Mouse (Mus musculus) intestine, postnatal 0 days (tissue): ENCODE measurements at regions not wholly inside any gene's neighbourhood (a gene's known extent, or its start where the extent isn't known, plus 50 kb on each side); places are given as distances from the start of the nearest gene placed in this dataset.

Source experiments
- ATAC-seq: fragments of 200-750 bp; cut with Nextera tagmentation; 2 replicates; pipeline ENCODE4 v1.8.0; 2017; ENCODE audit warnings: mild to moderate bottlenecking, moderate TSS enrichment, moderate library complexity
- H3K27ac ChIP-seq: fragments of 300-500 bp; sonication (generic); 2 replicates; pipeline ENCODE4 v1.5.1; 2014; ENCODE audit warnings: mild to moderate bottlenecking, low read depth, low read length, moderate library complexity
- H3K27me3 ChIP-seq: fragments of 300-500 bp; sonication (generic); replicated peaks from 2 replicates; pipeline ENCODE4 v1.6.1; 2014; ENCODE audit warnings: low read length, mixed read lengths; ENCODE audit not compliant: control insufficient read depth, insufficient read depth
- H3K36me3 ChIP-seq: fragments of 300-500 bp; sonication (generic); 2 replicates; pipeline ENCODE4 v1.6.1; 2014; ENCODE audit warnings: mild to moderate bottlenecking, moderate library complexity; ENCODE audit not compliant: control insufficient read depth, insufficient read depth
- H3K4me1 ChIP-seq: fragments of 300-500 bp; sonication (generic); replicated peaks from 2 replicates; pipeline ENCODE4 v1.6.1; 2014; ENCODE audit warnings: antibody characterized with exemption, low read length, mixed read lengths; ENCODE audit not compliant: control insufficient read depth, insufficient read depth
- H3K4me2 ChIP-seq: fragments of 300-500 bp; sonication (generic); replicated peaks from 2 replicates; pipeline ENCODE4 v1.6.1; 2014; ENCODE audit warnings: low read depth, mild to moderate bottlenecking, moderate library complexity
- H3K4me3 ChIP-seq: fragments of 300-500 bp; sonication (generic); 2 replicates; pipeline ENCODE4 v1.5.1; 2014; ENCODE audit warnings: low read depth, low read length
- H3K9ac ChIP-seq: fragments of 300-500 bp; sonication (generic); 2 replicates; pipeline ENCODE4 v1.6.1; 2014; ENCODE audit warnings: mild to moderate bottlenecking, low read depth, low read length
- H3K9me3 ChIP-seq: fragments of 300-500 bp; sonication (generic); 2 replicates; pipeline ENCODE4 v1.6.1; 2016; ENCODE audit warnings: mixed run types; ENCODE audit not compliant: control insufficient read depth
- CTCF ChIP-seq: sonication (generic); IDR thresholded peaks from 2 replicates; pipeline ENCODE4 v1.5.1; 2016; ENCODE audit warnings: low read depth, mild to moderate bottlenecking, control low read depth, antibody characterized with exemption, moderate library complexity
- WGBS: fragments of 180-500 bp; shearing (Covaris S2); extraction: QIAGEN DNeasy Blood & Tissue Kit; methylation state at CpG from one replicate; pipeline ENCODE4 v1.1.7; 2014; 5-methylcytosine and 5-hydroxymethylcytosine counted together

DNA sequence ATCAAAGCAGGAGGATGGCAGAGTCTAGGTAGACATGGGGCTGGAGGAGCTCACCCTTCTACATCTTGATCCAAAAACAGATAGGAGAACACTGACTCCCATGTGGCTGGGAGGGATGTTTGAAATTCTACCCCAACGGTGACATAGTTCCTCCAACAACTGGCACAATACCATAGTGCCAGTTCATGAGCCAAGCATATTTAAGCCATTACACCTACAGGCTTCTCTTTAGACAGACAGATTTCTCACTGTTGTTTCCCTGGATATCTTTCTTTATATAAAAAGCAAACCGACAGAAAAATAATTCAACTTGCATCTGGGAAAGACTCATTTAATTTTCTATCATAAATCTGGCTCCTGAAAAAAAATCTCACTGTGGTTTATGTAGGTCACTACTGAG is 380.4 kb upstream of the Nectin3 start:
- ATAC-seq: no peak
- H3K9ac ChIP-seq: no peak overlapping the region
- WGBS: 91% methylated on average over 2 of the region's 2 CpGs

DNA sequence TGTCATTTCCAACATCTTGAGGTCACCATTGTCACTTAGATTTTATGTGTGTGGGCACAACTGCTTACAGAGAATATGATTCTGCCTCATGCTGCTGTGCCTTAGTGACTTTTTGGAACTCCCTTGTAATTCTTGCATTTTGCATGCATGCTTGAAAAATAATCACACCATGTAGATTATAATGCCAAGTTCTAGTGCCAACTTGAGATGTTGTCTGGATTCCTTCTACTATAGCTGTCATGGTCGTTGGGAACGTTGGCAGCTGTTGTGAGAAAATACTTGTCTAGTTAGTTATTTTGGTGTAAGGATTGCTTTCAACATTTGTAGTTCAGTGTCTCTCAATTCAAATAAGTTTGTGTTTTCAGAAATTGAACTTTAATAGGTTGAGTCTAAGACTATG is 365.6 kb upstream of the Nectin3 start:
- no peak for TF ChIP-seq CTCF
- H3K9me3 ChIP-seq: no peaks in the 10 kb centered on the region
- H3K27me3 ChIP-seq: no peaks in the 10 kb centered on the region
- no peaks in the 10 kb centered on the region for H3K4me1 ChIP-seq
- H3K9ac ChIP-seq: no peak overlapping the region
- 88% methylated on average over 2 of the region's 2 CpGs for whole genome bisulfite sequencing
- ATAC-seq: no peak
- H3K27ac ChIP-seq: no peak overlapping the region
- H3K4me2 ChIP-seq: no peak overlapping the region
- H3K4me3 ChIP-seq: no peak overlapping the region
- no peaks in the 10 kb centered on the region for H3K36me3 ChIP-seq

More for the DNA sequence above, 380.4 kb upstream of the Nectin3 start:
- no peak for TF ChIP-seq CTCF
- H3K9me3 ChIP-seq: no peaks in the 10 kb centered on the region
- no peaks in the 10 kb centered on the region for H3K36me3 ChIP-seq
- H3K4me2 ChIP-seq: no peak overlapping the region
- H3K4me3 ChIP-seq: no peak overlapping the region
- H3K27ac ChIP-seq: no peak overlapping the region
- H3K4me1 ChIP-seq: no peaks in the 10 kb centered on the region
- no peaks in the 10 kb centered on the region for H3K27me3 ChIP-seq

DNA sequence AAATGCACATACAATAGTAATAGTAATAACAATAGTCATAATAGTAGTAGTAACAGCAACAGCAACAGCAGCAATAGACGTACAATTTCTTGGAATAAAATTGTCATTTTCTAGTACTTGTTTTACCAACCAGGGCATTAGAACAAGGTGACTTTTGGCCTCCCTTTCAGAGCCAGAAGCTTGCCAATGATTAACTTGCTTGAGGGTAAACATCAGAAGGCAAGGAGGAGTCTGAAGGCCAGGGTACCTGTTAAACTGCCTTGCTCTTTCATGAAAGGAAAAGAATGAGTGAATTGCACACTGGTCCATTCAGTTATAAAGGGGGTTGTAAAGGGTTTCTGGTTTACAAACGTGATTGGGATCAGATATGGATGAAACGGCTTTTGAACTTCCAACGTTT is 351.2 kb upstream of the Nectin3 start:
- no peak overlapping the region for H3K4me3 ChIP-seq
- H3K9ac ChIP-seq: no peak overlapping the region
- whole genome bisulfite sequencing: 42% methylated on average over 4 of the region's 4 CpGs
- H3K9me3 ChIP-seq: no peaks in the 10 kb centered on the region
- no peak for TF ChIP-seq CTCF
- H3K4me2 ChIP-seq: peak overlapping the region; percentile 45; the same call in 1 of the 2 replicates
- no peaks in the 10 kb centered on the region for H3K36me3 ChIP-seq
- no peaks in the 10 kb centered on the region for H3K27me3 ChIP-seq
- H3K4me1 ChIP-seq: no peaks in the 10 kb centered on the region
- peak; percentile 83 for ATAC-seq
- no peak overlapping the region; the same call in 1 of the 2 replicates for H3K27ac ChIP-seq

DNA sequence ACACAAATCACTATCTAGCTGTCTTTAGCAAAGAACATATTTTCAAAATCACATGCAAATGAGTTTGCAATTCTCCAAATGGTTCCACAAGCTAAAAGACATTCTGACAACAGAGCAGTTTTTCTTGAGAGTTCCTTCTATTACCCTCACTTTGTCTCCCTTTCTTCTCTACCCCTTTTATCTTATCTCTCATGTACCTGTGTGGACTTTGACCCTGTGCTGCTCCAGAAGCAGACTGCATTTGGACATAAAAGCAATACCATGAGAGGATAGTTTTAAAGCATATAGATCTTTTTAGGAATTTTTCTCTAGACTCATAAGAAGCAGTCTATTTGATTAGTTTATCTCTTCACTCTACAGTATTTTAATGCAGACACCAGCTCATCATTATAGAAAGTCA is 350.4 kb upstream of the Nectin3 start:
- H3K4me1 ChIP-seq: no peaks in the 10 kb centered on the region
- no peaks in the 10 kb centered on the region for H3K27me3 ChIP-seq
- no peak overlapping the region for H3K4me3 ChIP-seq
- no peaks in the 10 kb centered on the region for H3K9me3 ChIP-seq
- H3K36me3 ChIP-seq: no peaks in the 10 kb centered on the region
- ATAC-seq: peak; percentile 62
- H3K27ac ChIP-seq: no peak overlapping the region
- no peak overlapping the region for H3K9ac ChIP-seq
- H3K4me2 ChIP-seq: no peak overlapping the region; the same call in 1 of the 2 replicates
- TF ChIP-seq CTCF: no peak

DNA sequence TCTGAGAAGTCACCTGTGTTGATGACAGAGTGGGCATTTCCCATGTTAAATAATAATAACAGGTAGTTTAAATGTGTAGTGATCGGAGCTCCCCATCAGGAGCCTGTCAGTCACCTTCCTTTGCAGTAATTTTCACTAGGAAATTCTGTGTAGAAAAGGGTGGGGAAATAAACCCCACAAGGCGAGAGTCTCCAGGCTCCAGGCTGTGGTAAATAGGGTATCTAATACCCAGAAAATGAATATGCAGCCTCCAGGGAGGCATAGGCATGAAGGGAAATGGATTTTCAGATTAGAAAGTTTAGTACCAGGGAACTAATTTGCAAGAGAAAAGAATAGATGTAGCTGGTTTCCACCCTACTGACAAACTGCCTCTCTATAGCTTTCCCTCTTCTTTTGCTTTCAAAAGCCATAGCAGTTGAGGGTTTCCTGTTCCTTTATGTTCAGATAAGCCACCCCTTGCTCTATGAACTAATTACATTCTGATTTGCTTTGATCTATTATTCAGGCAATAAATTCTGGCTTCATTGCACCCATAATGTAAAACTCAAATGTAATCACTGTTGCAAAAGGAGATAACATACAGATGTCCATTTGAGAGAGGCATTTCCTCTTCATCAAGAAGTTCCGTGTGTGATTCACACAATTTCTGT is 349.5 kb upstream of the Nectin3 start:
- Histone ChIP-seq H3K36me3 (no peaks in the 10 kb centered on the region), H3K9ac (no peak overlapping the region), H3K4me2 (peak overlapping the region; percentile 13; the same call in 1 of the 2 replicates), H3K4me3 (no peak overlapping the region), H3K27ac (no peak overlapping the region), H3K9me3 (no peaks in the 10 kb centered on the region), H3K4me1 (no peaks in the 10 kb centered on the region), H3K27me3 (no peaks in the 10 kb centered on the region)
- ATAC-seq: peak; percentile 63
- WGBS: 36% methylated on average over 3 of the region's 3 CpGs
- TF ChIP-seq CTCF: no peak

DNA sequence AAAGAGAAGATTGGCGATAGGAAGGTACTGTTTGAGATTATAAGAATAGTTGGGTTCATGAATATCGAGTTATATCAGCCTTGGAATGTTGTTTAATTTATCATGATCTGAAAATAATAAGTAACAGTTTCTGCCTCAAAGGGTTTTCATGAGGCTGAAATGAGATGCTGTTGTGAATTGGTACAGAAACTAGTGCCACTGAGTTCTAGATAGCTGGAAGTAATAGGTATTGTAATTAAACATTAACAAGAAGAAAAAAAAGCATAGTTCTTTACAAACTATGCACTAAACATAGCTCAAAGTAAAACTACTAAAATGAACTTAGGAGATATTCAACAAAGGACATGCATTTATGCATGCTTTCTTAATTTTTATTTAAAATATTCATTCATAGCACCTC is 342.9 kb upstream of the Nectin3 start:
- H3K9me3 ChIP-seq: no peaks in the 10 kb centered on the region
- no peak overlapping the region for H3K4me3 ChIP-seq
- WGBS: 80% methylated on average over 2 of the region's 2 CpGs
- ATAC-seq: no peak
- no peak overlapping the region for H3K27ac ChIP-seq
- H3K4me2 ChIP-seq: no peak overlapping the region
- no peak overlapping the region for H3K9ac ChIP-seq
- H3K27me3 ChIP-seq: no peaks in the 10 kb centered on the region
- no peaks in the 10 kb centered on the region for H3K4me1 ChIP-seq
- no peaks in the 10 kb centered on the region for H3K36me3 ChIP-seq
- no peak for TF ChIP-seq CTCF

DNA sequence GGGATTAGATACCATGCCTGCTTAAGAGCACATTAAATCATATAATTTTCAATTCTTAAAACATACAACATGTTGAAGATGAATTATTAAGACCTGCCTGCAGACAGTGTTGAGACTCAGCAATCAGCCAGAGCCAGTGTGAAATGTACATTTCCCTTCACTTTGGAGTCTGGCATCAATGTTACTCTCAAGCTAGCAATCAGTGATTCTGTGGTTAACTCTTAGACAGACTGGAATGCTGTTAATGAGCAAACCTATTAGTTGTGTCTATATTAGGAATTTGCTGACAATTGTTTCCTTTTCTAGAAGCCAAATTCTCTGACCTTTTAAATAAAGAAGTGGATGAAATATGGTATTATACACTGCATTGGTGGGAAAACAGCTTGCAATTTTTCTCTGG is 342.4 kb upstream of the Nectin3 start:
- no peak for ATAC-seq
- no peak overlapping the region for H3K27ac ChIP-seq

More for the DNA sequence above, 342.4 kb upstream of the Nectin3 start:
- H3K9me3 ChIP-seq: no peaks in the 10 kb centered on the region
- H3K9ac ChIP-seq: no peak overlapping the region
- no peak overlapping the region for H3K4me3 ChIP-seq
- H3K27me3 ChIP-seq: no peaks in the 10 kb centered on the region
- no peak overlapping the region for H3K4me2 ChIP-seq
- H3K4me1 ChIP-seq: no peaks in the 10 kb centered on the region
- TF ChIP-seq CTCF: no peak
- H3K36me3 ChIP-seq: no peaks in the 10 kb centered on the region
